Mouse (Mus musculus) hindbrain, postnatal 0 days (tissue): ENCODE results near the gene Rab3d. TPM values are rescaled to one million over a fixed set of nuclear protein-coding genes. Genes with fewer than 3 reads are reported as not detected.
"Not testable (repeated sequence)": the region's sequence is repeated elsewhere in the genome, so short reads cannot be mapped to it uniquely, and the experiment has no call there.

ENCODE experiments used
- ATAC-seq: fragments of 200-750 bp; cut with Nextera tagmentation; 2 replicates; pipeline ENCODE4 v1.8.0; 2017; ENCODE audit warnings: mild to moderate bottlenecking, moderate TSS enrichment, moderate library complexity
- DNase-seq: peaks from one replicate; pipeline ENCODE4 v3.0.0-alpha.2; 2015; ENCODE audit warnings: low spot score
- H3K27ac ChIP-seq: fragments of 300-500 bp; sonication (generic); 2 replicates; pipeline ENCODE4 v1.5.1; 2014; ENCODE audit warnings: mild to moderate bottlenecking
- H3K27me3 ChIP-seq: fragments of 300-500 bp; sonication (generic); 2 replicates; pipeline ENCODE4 v1.6.1; 2014; ENCODE audit warnings: low read length, mixed read lengths; ENCODE audit not compliant: insufficient read depth
- H3K36me3 ChIP-seq: fragments of 300-500 bp; sonication (generic); 2 replicates; pipeline ENCODE4 v1.6.1; 2014; ENCODE audit warnings: low read length, mixed read lengths; ENCODE audit not compliant: insufficient read depth
- H3K4me1 ChIP-seq: fragments of 300-500 bp; sonication (generic); 2 replicates; pipeline ENCODE4 v1.6.1; 2014; ENCODE audit warnings: antibody characterized with exemption, low read length, mixed read lengths; ENCODE audit not compliant: insufficient read depth
- H3K4me2 ChIP-seq: fragments of 300-500 bp; sonication (generic); 2 replicates; pipeline ENCODE4 v1.6.1; 2014; ENCODE audit warnings: low read depth, mild to moderate bottlenecking, low read length, moderate library complexity, mixed read lengths
- H3K4me3 ChIP-seq: fragments of 300-500 bp; sonication (generic); 2 replicates; pipeline ENCODE4 v1.5.1; 2014; ENCODE audit warnings: low read length
- H3K9ac ChIP-seq: fragments of 300-500 bp; sonication (generic); replicated peaks from 2 replicates; pipeline ENCODE4 v1.6.1; 2014; ENCODE audit warnings: mild to moderate bottlenecking, low read length, moderate library complexity, mixed read lengths
- H3K9me3 ChIP-seq: fragments of 300-500 bp; sonication (generic); 2 replicates; pipeline ENCODE4 v1.6.1; 2016; ENCODE audit warnings: low read length, mixed read lengths
- CTCF ChIP-seq: IDR thresholded peaks from 2 replicates; pipeline ENCODE4 v1.5.1; 2016; ENCODE audit warnings: antibody characterized with exemption, control low read depth, low read depth
- WGBS: fragments of 180-500 bp; shearing (Covaris S2); extraction: QIAGEN DNeasy Blood & Tissue Kit; methylation state at CpG from one replicate; pipeline ENCODE4 v1.1.7; 2014; 5-methylcytosine and 5-hydroxymethylcytosine counted together
- polyA plus RNA-seq: library from polyadenylated mRNA; unstranded; fragments of >200 nt; fragmentation: Nextera tagmentation; extraction: Ambion mirVana; gene quantifications from 2 replicates; pipeline ENCODE4 v1.2.1, GENCODE M21; 2015
- total RNA-seq: library from RNA; depleted of rRNA; stranded (reverse); fragments of >200 nt; gene quantifications from 2 replicates; pipeline ENCODE4 v1.2.3, GENCODE M21; 2014

Rab3d gene
- total and polyA plus RNA-seq, 2 experiments from 2014 or later = 20.3 to 28.6 TPM

- Histone ChIP-seq H3K9ac (no peak overlapping the region), H3K27ac (no peak overlapping the region), H3K9me3 (no peaks in the 10 kb centered on the region), H3K4me1 (no peaks in the 10 kb centered on the region), H3K36me3 (no peaks in the 10 kb centered on the region), H3K4me2 (no peak overlapping the region), H3K4me3 (no peak overlapping the region), H3K27me3 (no peaks in the 10 kb centered on the region)
- no peak for DNase-seq
- no peak for ATAC-seq
- 58% methylated on average over 3 of the region's 3 CpGs for WGBS
- TF ChIP-seq CTCF = peak; percentile 13; the same call in 1 of the 2 replicates
These were observed 41.4 kb downstream of the Rab3d start for GRCm38 (mm10) chr9:21876601-21877000.

GRCm38 (mm10) chr9:21872204-21872603, 45.8 kb downstream of the Rab3d start:
- H3K4me1 ChIP-seq = no peaks in the 10 kb centered on the region
- ATAC-seq (no peak), DNase-seq (no peak)
- no peaks in the 10 kb centered on the region for H3K36me3 ChIP-seq
- no peak overlapping the region for H3K9ac ChIP-seq
- no peaks in the 10 kb centered on the region for H3K27me3 ChIP-seq
- H3K4me3 ChIP-seq = no peak overlapping the region
- no peak overlapping the region for H3K27ac ChIP-seq
- H3K4me2 ChIP-seq = no peak overlapping the region
- 47% methylated on average over 4 of the region's 4 CpGs for WGBS
- no peaks in the 10 kb centered on the region for H3K9me3 ChIP-seq
- no peak for TF ChIP-seq CTCF

DNA sequence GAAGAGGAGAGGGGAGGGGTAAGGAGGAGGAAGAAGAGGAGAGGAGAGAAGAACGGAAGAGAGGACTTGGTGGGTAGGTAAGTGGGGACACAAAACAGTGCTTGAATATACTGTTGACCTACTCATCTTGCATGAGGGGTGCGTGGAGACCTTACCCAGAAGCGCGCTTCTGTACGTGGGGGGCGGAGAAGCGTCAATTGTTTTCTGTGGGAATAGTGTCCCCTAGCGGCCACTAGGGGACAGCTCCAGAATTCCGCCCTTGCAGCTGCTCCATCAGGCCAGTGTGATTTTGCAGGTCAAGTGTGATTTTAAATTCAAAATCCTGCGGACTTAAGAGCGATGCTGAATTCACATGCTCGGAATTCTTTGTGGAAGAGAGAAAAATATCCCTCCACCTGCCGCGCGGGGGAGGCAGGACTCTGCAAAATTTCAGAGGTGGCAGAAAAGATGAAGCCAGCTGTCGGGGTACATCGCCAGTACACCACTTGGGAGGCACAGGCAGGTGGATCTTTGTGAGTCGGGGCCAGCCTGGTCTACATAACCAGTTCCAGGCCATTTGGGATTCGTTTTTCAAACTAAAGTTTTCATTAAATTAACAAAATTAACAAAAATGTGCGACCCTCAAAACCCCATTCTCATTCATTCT, 47.0 kb downstream of the Rab3d start:
- H3K9me3 ChIP-seq = no peaks in the 10 kb centered on the region
- no peaks in the 10 kb centered on the region for H3K4me1 ChIP-seq
- H3K27me3 ChIP-seq = no peaks in the 10 kb centered on the region
- H3K27ac ChIP-seq = no peak overlapping the region
- DNase-seq = peak; percentile 81
- ATAC-seq = peak; percentile 70
- TF ChIP-seq CTCF = peak; percentile 92
- H3K4me3 ChIP-seq = peak overlapping the region; percentile 17; the same call in 1 of the 2 replicates
- H3K9ac ChIP-seq = no peak overlapping the region
- H3K36me3 ChIP-seq = no peaks in the 10 kb centered on the region
- peak overlapping the region; percentile 50 for H3K4me2 ChIP-seq
- 11% methylated on average over 20 of the region's 20 CpGs for WGBS

DNA sequence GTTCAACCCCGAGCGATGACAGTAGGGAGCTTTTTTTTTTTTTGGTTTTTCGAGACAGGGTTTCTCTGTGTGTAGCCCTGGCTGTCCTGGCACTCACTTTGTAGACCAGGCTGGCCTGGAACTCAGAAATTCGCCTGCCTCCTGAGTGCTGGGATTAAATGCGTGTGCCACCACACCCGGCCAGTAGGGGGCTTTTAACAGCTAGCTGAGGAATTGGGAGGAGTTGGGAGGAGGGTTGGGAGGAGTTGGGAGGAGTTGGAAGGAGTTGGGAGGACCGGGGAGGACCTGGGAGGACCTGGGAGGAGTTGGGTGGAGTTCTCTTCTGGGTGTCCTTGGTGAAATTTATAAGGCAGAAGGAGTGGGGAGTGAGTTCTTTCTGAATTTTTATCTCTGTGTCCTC, 48.7 kb downstream of the Rab3d start:
- not testable (repeated sequence) for H3K9ac ChIP-seq, H3K4me3 ChIP-seq, H3K27me3 ChIP-seq, H3K4me2 ChIP-seq, H3K27ac ChIP-seq, H3K36me3 ChIP-seq, ATAC-seq, H3K9me3 ChIP-seq, H3K4me1 ChIP-seq
- DNase-seq = peak; percentile 27
- peak; percentile 49 for TF ChIP-seq CTCF
- WGBS = 52% methylated on average over 7 of the region's 7 CpGs

DNA sequence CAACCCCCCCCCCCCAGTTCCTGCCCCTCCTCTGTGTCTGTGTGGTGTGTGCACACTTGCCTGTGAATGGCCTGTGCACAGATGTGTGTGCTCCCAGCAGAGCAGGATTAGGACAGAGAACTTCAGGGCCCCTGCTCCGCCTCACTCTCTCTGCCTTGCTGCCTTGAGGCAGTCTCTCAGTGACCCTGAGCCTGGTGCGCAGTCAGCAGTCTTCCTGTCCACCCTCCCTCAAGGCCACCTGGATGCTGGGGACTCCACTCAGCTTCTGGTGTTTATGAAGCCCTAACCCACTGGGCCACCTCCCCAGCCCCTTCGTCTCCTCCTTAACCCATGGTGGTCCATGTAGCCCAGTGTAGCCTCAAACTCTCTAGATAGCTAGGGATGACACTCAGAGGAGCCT, 50.3 kb downstream of the Rab3d start:
- no peaks in the 10 kb centered on the region for H3K4me1 ChIP-seq
- no peak for DNase-seq
- no peak for ATAC-seq
- H3K27me3 ChIP-seq = no peaks in the 10 kb centered on the region
- no peak overlapping the region for H3K4me3 ChIP-seq
- no peak overlapping the region for H3K4me2 ChIP-seq
- no peak overlapping the region for H3K9ac ChIP-seq
- no peaks in the 10 kb centered on the region for H3K9me3 ChIP-seq
- no peaks in the 10 kb centered on the region for H3K36me3 ChIP-seq
- H3K27ac ChIP-seq = no peak overlapping the region
- TF ChIP-seq CTCF = no peak
- WGBS = 89% methylated on average over 3 of the region's 3 CpGs

DNA sequence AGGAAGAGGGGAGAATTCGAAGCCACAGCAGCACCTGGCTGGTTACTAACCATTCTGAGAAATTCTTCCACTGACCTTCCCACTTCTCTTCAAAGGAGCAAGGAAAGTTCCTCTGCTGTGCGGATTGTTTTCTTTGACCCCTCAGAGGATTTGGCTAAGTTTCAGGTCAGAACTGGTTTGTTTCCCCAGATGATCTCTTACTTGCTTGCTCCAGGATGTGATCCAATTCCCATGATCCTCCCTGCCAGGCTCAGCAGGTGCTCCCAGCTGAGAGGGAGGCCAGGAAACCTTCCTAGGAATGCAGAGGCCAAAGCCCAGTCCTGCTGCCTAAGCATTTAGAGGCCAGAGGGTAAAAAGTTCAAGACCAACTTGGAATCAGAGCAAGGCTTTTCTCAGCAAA, 51.4 kb downstream of the Rab3d start:
- WGBS = 41% methylated on average over 2 of the region's 2 CpGs
- Histone ChIP-seq H3K27ac (0 out of 2 replicates have a peak overlapping the region, but pooled peaks have one; percentile 54), H3K4me3 (no peak overlapping the region), H3K9me3 (no peaks in the 10 kb centered on the region), H3K36me3 (no peaks in the 10 kb centered on the region), H3K4me1 (no peaks in the 10 kb centered on the region), H3K27me3 (no peaks in the 10 kb centered on the region), H3K4me2 (no peak overlapping the region), H3K9ac (no peak overlapping the region)
- TF ChIP-seq CTCF = no peak
- ATAC-seq (no peak), DNase-seq (peak; percentile 21)

GRCm38 (mm10) chr9:21865673-21866398, 52.2 kb downstream of the Rab3d start:
- Histone ChIP-seq H3K27me3 (no peaks in the 10 kb centered on the region), H3K4me2 (no peak overlapping the region), H3K4me1 (no peaks in the 10 kb centered on the region), H3K9ac (no peak overlapping the region), H3K36me3 (no peaks in the 10 kb centered on the region), H3K27ac (peak overlapping the region; percentile 54; the same call in 1 of the 2 replicates), H3K4me3 (no peak overlapping the region), H3K9me3 (no peaks in the 10 kb centered on the region)
- ATAC-seq = no peak
- no peak for TF ChIP-seq CTCF
- WGBS = 68% methylated on average over 5 of the region's 5 CpGs
- DNase-seq = no peak
